Mouse (Mus musculus): ENCODE measurements around the gene Cracr2b. TPM values are rescaled to one million over a fixed set of nuclear protein-coding genes. Genes with fewer than 3 reads are reported as not detected.

The Cracr2b gene
- polyA plus RNA-seq, 1 experiment from 2014 or later, result 4.6 TPM

- WGBS, result 6% methylated on average over 53 of the region's 53 CpGs
- no peaks in the 10 kb centered on the region for H3K9me3 ChIP-seq (ENCODE audit: control insufficient read depth, low read length)
- H3K4me2 ChIP-seq (ENCODE audit: low read length), result peak within 1 kb of the TSS; percentile 91
- peaks cover 7% of the 10 kb centered on the region for H3K36me3 ChIP-seq (ENCODE audit: control insufficient read depth, insufficient read depth, low read length)
- peak; percentile 94 for DNase-seq
- ATAC-seq (ENCODE audit: low FRiP score, low TSS enrichment), result peak; percentile 76
- H3K4me3 ChIP-seq (replicated peaks; ENCODE audit: low read depth, low read length), result peak within 1 kb of the TSS; percentile 66
- peaks cover 26% of the 10 kb centered on the region for H3K4me1 ChIP-seq (ENCODE audit: control insufficient read depth, insufficient read depth, low read length)
- H3K27ac ChIP-seq (replicated peaks; ENCODE audit: low read depth, low read length), result peak within 1 kb of the TSS; percentile 80
- peak within 1 kb of the TSS; percentile 78 for H3K9ac ChIP-seq (replicated peaks; ENCODE audit: low read length)
- H3K27me3 ChIP-seq (ENCODE audit: control insufficient read depth, insufficient read depth, low read length), result no peaks in the 10 kb centered on the region
Measured at GRCm38 (mm10) chr7:141437178-141438120, 23.4 kb upstream of the Cracr2b start, which contains the start of gene Slc25a22. Gene Slc25a22, minus strand, starts transcription at chr7:141437892.

- no peaks in the 10 kb centered on the region for H3K9me3 ChIP-seq (ENCODE audit: control insufficient read depth, low read length)
- no peak overlapping the region; the same call in 1 of the 2 replicates for H3K27ac ChIP-seq (replicated peaks; ENCODE audit: low read depth, low read length)
- peaks cover 5% of the 10 kb centered on the region; the same call in 1 of the 2 replicates for H3K36me3 ChIP-seq (ENCODE audit: control insufficient read depth, insufficient read depth, low read length)
- DNase-seq (no peak), ATAC-seq (ENCODE audit: low FRiP score, low TSS enrichment) (no peak)
- no peak overlapping the region for H3K4me3 ChIP-seq (replicated peaks; ENCODE audit: low read depth, low read length)
- peaks cover 27% of the 10 kb centered on the region for H3K4me1 ChIP-seq (ENCODE audit: control insufficient read depth, insufficient read depth, low read length)
- 91% methylated on average over 12 of the region's 12 CpGs for WGBS
- H3K9ac ChIP-seq (replicated peaks; ENCODE audit: low read length), result no peak overlapping the region; the same call in 1 of the 2 replicates
- H3K4me2 ChIP-seq (ENCODE audit: low read length), result peak overlapping the region; percentile 91; the same call in 1 of the 2 replicates
- H3K27me3 ChIP-seq (ENCODE audit: control insufficient read depth, insufficient read depth, low read length), result no peaks in the 10 kb centered on the region
Measured at GRCm38 (mm10) chr7:141438201-141438968, 22.5 kb upstream of the Cracr2b start.

- no peak overlapping the region for H3K9ac ChIP-seq (replicated peaks; ENCODE audit: low read length)
- no peak overlapping the region for H3K4me3 ChIP-seq (replicated peaks; ENCODE audit: low read depth, low read length)
- H3K27ac ChIP-seq (replicated peaks; ENCODE audit: low read depth, low read length), result no peak overlapping the region
- DNase-seq (no peak), ATAC-seq (ENCODE audit: low FRiP score, low TSS enrichment) (no peak)
- H3K9me3 ChIP-seq (ENCODE audit: control insufficient read depth, low read length), result no peaks in the 10 kb centered on the region
- no peaks in the 10 kb centered on the region for H3K27me3 ChIP-seq (ENCODE audit: control insufficient read depth, insufficient read depth, low read length)
- H3K36me3 ChIP-seq (ENCODE audit: control insufficient read depth, insufficient read depth, low read length), result no peaks in the 10 kb centered on the region
- 96% methylated on average over 10 of the region's 10 CpGs for WGBS
- no peak overlapping the region for H3K4me2 ChIP-seq (ENCODE audit: low read length)
- peaks cover 28% of the 10 kb centered on the region for H3K4me1 ChIP-seq (ENCODE audit: control insufficient read depth, insufficient read depth, low read length)
Measured at GRCm38 (mm10) chr7:141439140-141439679, 21.7 kb upstream of the Cracr2b start.

- H3K27me3 ChIP-seq (ENCODE audit: control insufficient read depth, insufficient read depth, low read length), result no peaks in the 10 kb centered on the region
- no peak overlapping the region for H3K27ac ChIP-seq (replicated peaks; ENCODE audit: low read depth, low read length)
- H3K4me2 ChIP-seq (ENCODE audit: low read length), result no peak overlapping the region
- H3K4me3 ChIP-seq (replicated peaks; ENCODE audit: low read depth, low read length), result no peak overlapping the region
- no peaks in the 10 kb centered on the region for H3K9me3 ChIP-seq (ENCODE audit: control insufficient read depth, low read length)
- WGBS, result 95% methylated on average over 11 of the region's 11 CpGs
- no peaks in the 10 kb centered on the region for H3K36me3 ChIP-seq (ENCODE audit: control insufficient read depth, insufficient read depth, low read length)
- DNase-seq (no peak), ATAC-seq (ENCODE audit: low FRiP score, low TSS enrichment) (no peak)
- H3K4me1 ChIP-seq (ENCODE audit: control insufficient read depth, insufficient read depth, low read length), result peaks cover 28% of the 10 kb centered on the region
- H3K9ac ChIP-seq (replicated peaks; ENCODE audit: low read length), result no peak overlapping the region
Measured at GRCm38 (mm10) chr7:141439811-141440210, 21.1 kb upstream of the Cracr2b start.

- Histone ChIP-seq H3K4me3 (replicated peaks; ENCODE audit: low read depth, low read length) (no peak overlapping the region), H3K9ac (replicated peaks; ENCODE audit: low read length) (no peak overlapping the region), H3K4me1 (ENCODE audit: control insufficient read depth, insufficient read depth, low read length) (peaks cover 24% of the 10 kb centered on the region), H3K9me3 (ENCODE audit: control insufficient read depth, low read length) (no peaks in the 10 kb centered on the region), H3K4me2 (ENCODE audit: low read length) (no peak overlapping the region), H3K27me3 (ENCODE audit: control insufficient read depth, insufficient read depth, low read length) (no peaks in the 10 kb centered on the region), H3K27ac (replicated peaks; ENCODE audit: low read depth, low read length) (no peak overlapping the region), H3K36me3 (ENCODE audit: control insufficient read depth, insufficient read depth, low read length) (no peaks in the 10 kb centered on the region)
- WGBS, result 33% methylated on average over 6 of the region's 6 CpGs
- no peak for ATAC-seq (ENCODE audit: low FRiP score, low TSS enrichment)
- DNase-seq, result peak; percentile 67
Measured at GRCm38 (mm10) chr7:141440613-141441012, 20.3 kb upstream of the Cracr2b start.

GRCm38 (mm10) chr7:141441460-141441859 lies 19.4 kb upstream of the Cracr2b start:
- no peak for ATAC-seq (ENCODE audit: low FRiP score, low TSS enrichment)
- WGBS, result 93% methylated on average over 9 of the region's 9 CpGs
- H3K9me3 ChIP-seq (ENCODE audit: control insufficient read depth, low read length), result no peaks in the 10 kb centered on the region
- H3K4me3 ChIP-seq (replicated peaks; ENCODE audit: low read depth, low read length), result no peak overlapping the region
- H3K27me3 ChIP-seq (ENCODE audit: control insufficient read depth, insufficient read depth, low read length), result no peaks in the 10 kb centered on the region
- H3K4me2 ChIP-seq (ENCODE audit: low read length), result no peak overlapping the region
- no peak overlapping the region for H3K9ac ChIP-seq (replicated peaks; ENCODE audit: low read length)
- no peaks in the 10 kb centered on the region for H3K36me3 ChIP-seq (ENCODE audit: control insufficient read depth, insufficient read depth, low read length)
- no peak for DNase-seq
- H3K4me1 ChIP-seq (ENCODE audit: control insufficient read depth, insufficient read depth, low read length), result peaks cover 17% of the 10 kb centered on the region
- H3K27ac ChIP-seq (replicated peaks; ENCODE audit: low read depth, low read length), result no peak overlapping the region

GRCm38 (mm10) chr7:141442199-141442598 lies 18.7 kb upstream of the Cracr2b start:
- Histone ChIP-seq H3K4me1 (ENCODE audit: control insufficient read depth, insufficient read depth, low read length) (peaks cover 11% of the 10 kb centered on the region; the same call in 1 of the 2 replicates), H3K27me3 (ENCODE audit: control insufficient read depth, insufficient read depth, low read length) (no peaks in the 10 kb centered on the region), H3K9me3 (ENCODE audit: control insufficient read depth, low read length) (no peaks in the 10 kb centered on the region), H3K27ac (replicated peaks; ENCODE audit: low read depth, low read length) (no peak overlapping the region), H3K36me3 (ENCODE audit: control insufficient read depth, insufficient read depth, low read length) (no peaks in the 10 kb centered on the region), H3K4me2 (ENCODE audit: low read length) (no peak overlapping the region), H3K9ac (replicated peaks; ENCODE audit: low read length) (no peak overlapping the region), H3K4me3 (replicated peaks; ENCODE audit: low read depth, low read length) (no peak overlapping the region)
- WGBS, result 92% methylated on average over 13 of the region's 13 CpGs
- ATAC-seq (ENCODE audit: low FRiP score, low TSS enrichment) (no peak), DNase-seq (no peak)

- Histone ChIP-seq H3K27me3 (ENCODE audit: control insufficient read depth, insufficient read depth, low read length) (no peaks in the 10 kb centered on the region), H3K27ac (replicated peaks; ENCODE audit: low read depth, low read length) (no peak overlapping the region), H3K9me3 (ENCODE audit: control insufficient read depth, low read length) (no peaks in the 10 kb centered on the region), H3K4me3 (replicated peaks; ENCODE audit: low read depth, low read length) (peak overlapping the region; percentile 29), H3K9ac (replicated peaks; ENCODE audit: low read length) (peak overlapping the region; percentile 35; the same call in 1 of the 2 replicates), H3K4me2 (ENCODE audit: low read length) (peak overlapping the region; percentile 59), H3K36me3 (ENCODE audit: control insufficient read depth, insufficient read depth, low read length) (no peaks in the 10 kb centered on the region), H3K4me1 (ENCODE audit: control insufficient read depth, insufficient read depth, low read length) (peaks cover 14% of the 10 kb centered on the region)
- ATAC-seq (ENCODE audit: low FRiP score, low TSS enrichment) (no peak), DNase-seq (peak; percentile 26)
- WGBS, result 31% methylated on average over 12 of the region's 12 CpGs
Measured at GRCm38 (mm10) chr7:141443081-141443821, 17.6 kb upstream of the Cracr2b start.
